Mouse (Mus musculus) liver, postnatal 0 days (tissue): ENCODE data around the gene Fibp. TPM values are rescaled to one million over a fixed set of nuclear protein-coding genes. Genes with fewer than 3 reads are reported as not detected.

Experiments used
- ATAC-seq: fragments of 200-750 bp; cut with Nextera tagmentation; 2 replicates; pipeline ENCODE4 v1.8.0; 2017; ENCODE audit warnings: mild to moderate bottlenecking, moderate library complexity
- DNase-seq: peaks from one replicate; pipeline ENCODE4 v3.0.0-alpha.2; 2016
- H3K27ac ChIP-seq: fragments of 300-500 bp; sonication (generic); 2 replicates; pipeline ENCODE4 v1.5.1; 2014; ENCODE audit warnings: antibody characterized with exemption, moderate library complexity, mild to moderate bottlenecking, low read depth
- H3K27me3 ChIP-seq: fragments of 300-500 bp; sonication (generic); 2 replicates; pipeline ENCODE4 v1.6.1; 2014; ENCODE audit warnings: low read length, control low read depth, mixed read lengths; ENCODE audit not compliant: insufficient read depth
- H3K36me3 ChIP-seq: fragments of 300-500 bp; sonication (generic); replicated peaks from 2 replicates; pipeline ENCODE4 v1.6.1; 2014; ENCODE audit warnings: mild to moderate bottlenecking, control low read depth, low read length, moderate library complexity, mixed read lengths; ENCODE audit not compliant: insufficient read depth
- H3K4me1 ChIP-seq: fragments of 300-500 bp; sonication (generic); 2 replicates; pipeline ENCODE4 v1.6.1; 2014; ENCODE audit warnings: antibody characterized with exemption, mild to moderate bottlenecking, control low read depth; ENCODE audit not compliant: insufficient read depth
- H3K4me2 ChIP-seq: fragments of 300-500 bp; sonication (generic); 2 replicates; pipeline ENCODE4 v1.6.1; 2014; ENCODE audit warnings: low read depth, mild to moderate bottlenecking, low read length, moderate library complexity, mixed read lengths
- H3K4me3 ChIP-seq: fragments of 300-500 bp; sonication (generic); 2 replicates; pipeline ENCODE4 v1.5.1; 2014; ENCODE audit warnings: low read depth, low read length
- H3K9ac ChIP-seq: fragments of 300-500 bp; sonication (generic); replicated peaks from 2 replicates; pipeline ENCODE4 v1.6.1; 2014; ENCODE audit warnings: mild to moderate bottlenecking, moderate library complexity
- H3K9me3 ChIP-seq: fragments of 300-500 bp; sonication (generic); 2 replicates; pipeline ENCODE4 v1.6.1; 2016; ENCODE audit warnings: mild to moderate bottlenecking, control low read depth, low read length, mixed read lengths
- CTCF ChIP-seq: sonication (generic); IDR thresholded peaks from 2 replicates; pipeline ENCODE4 v1.5.1; 2016; ENCODE audit warnings: antibody characterized with exemption, low read depth
- EP300 ChIP-seq: IDR thresholded peaks from 2 replicates; pipeline ENCODE4 v1.6.1; 2016; ENCODE audit warnings: antibody characterized with exemption, low read depth, mild to moderate bottlenecking
- WGBS: fragments of 180-500 bp; shearing (Covaris S2); extraction: QIAGEN DNeasy Blood & Tissue Kit; methylation state at CpG from one replicate; pipeline ENCODE4 v1.1.7; 2014; ENCODE audit not compliant: insufficient replicate concordance; 5-methylcytosine and 5-hydroxymethylcytosine counted together
- polyA plus RNA-seq: library from polyadenylated mRNA; unstranded; fragments of >200 nt; fragmentation: Nextera tagmentation; extraction: Ambion mirVana; gene quantifications from 2 replicates; pipeline ENCODE4 v1.2.1, GENCODE M21; 2015

The Fibp gene
- polyA plus RNA-seq, 1 experiment from 2014 or later, result 35.6 TPM

DNA sequence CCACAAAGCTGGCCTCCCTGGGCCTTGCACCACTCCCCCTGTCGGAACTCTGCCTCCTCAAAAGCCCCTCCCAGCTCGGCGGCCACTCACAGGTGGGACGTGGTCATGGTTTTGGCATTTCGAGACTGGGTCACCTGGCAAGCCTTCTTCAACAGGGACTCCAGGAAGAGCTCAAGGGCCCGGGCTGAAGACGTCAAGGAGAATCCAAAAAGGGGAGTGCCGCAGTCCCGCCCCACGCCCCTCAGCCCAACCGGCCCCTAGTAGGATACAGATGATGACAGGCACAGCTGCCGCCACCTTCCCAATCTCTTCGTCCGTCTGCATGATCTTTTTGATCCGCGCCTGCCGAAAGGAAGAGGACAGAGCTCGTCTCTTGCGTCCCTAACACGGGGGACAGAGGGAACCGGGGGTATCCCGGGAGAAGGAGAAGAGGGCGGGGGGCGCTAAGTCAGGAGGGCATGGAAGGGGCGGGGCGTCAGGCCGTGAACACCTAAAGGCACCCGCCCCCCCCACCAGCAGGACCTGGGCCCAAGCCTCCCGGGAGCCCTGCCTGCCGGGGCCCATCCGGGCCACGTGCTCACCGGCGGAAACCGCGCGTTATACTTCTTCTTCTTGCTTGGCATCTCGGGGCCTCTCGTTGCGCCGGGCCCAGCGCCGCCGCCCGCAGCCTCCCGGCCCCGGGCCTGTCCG, 36.2 kb upstream of the Fibp start:
- peak overlapping the region; percentile 97 for H3K4me2 ChIP-seq
- ATAC-seq (peak; percentile 70), DNase-seq (peak; percentile 81)
- no peaks in the 10 kb centered on the region for H3K27me3 ChIP-seq
- H3K27ac ChIP-seq, result peak overlapping the region; percentile 92
- peak overlapping the region; percentile 94 for H3K9ac ChIP-seq
- H3K4me3 ChIP-seq, result peak overlapping the region; percentile 93
- 2% methylated on average over 31 of the region's 48 CpGs for WGBS
- TF ChIP-seq CTCF, result no peak
- TF ChIP-seq EP300, result no peak
- no peaks in the 10 kb centered on the region for H3K9me3 ChIP-seq
- peaks cover 22% of the 10 kb centered on the region for H3K4me1 ChIP-seq
- peaks cover 31% of the 10 kb centered on the region for H3K36me3 ChIP-seq

DNA sequence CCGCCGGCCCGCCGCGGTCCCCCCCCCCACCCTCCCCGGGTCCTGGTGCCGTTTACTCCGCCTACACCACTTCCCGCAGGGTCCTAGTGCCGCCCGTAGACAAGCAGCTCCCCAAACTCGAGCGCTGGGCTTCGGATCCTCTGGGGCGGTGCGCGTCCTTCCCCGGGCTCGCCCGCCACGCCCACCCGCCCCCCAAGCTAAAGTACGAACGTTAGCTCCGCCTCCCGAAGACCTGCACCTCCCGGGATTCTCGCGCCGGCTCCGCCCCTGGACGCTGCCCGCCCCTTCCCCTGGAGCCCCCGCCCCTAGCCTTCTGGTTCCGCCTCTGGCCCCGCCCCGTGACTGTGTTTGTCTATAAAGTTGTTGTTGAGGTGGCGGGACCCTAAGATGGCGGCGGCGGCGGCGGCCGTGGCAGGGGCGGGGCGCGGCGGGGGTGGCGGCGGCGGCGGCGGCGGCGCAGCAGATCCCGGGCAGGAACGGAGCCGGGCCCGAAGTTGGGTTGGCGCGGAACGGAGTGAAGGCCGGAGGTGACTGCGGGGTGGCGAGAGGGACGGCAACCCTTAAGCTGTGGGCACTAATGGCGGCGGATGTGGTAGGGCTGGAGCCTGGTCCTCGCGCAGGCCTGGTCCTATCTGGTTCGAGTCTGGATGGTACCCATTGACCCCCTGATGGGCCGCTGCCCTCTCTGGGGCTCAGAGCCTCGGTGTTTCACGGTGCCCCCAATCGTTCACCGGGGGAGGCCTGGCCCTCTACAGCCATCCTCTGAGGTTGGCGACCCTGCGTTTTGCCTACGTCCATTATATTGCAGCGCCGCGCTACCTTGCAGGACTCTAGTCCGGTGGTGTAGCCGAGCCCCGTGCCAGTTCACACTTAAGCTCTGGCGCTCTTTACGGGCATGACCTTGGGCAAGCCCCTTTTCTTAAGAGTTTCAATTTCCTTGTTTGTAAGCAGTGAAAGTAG, 35.4 kb upstream of the Fibp start, which contains the start of the genes Drap1 and AI837181:
Gene Drap1 (minus strand): TSS at position 198 of the 960 bp plus-strand sequence.
Gene AI837181 (plus strand): TSS at position 363 of the 960 bp plus-strand sequence.
- Histone ChIP-seq H3K9me3 (no peaks in the 10 kb centered on the region), H3K4me1 (peaks cover 22% of the 10 kb centered on the region), H3K36me3 (peaks cover 31% of the 10 kb centered on the region), H3K4me3 (peak within 1 kb of the TSS; percentile 93), H3K9ac (peak within 1 kb of the TSS; percentile 94), H3K27me3 (no peaks in the 10 kb centered on the region), H3K4me2 (peak within 1 kb of the TSS; percentile 97), H3K27ac (peak within 1 kb of the TSS; percentile 92)
- peak; percentile 99 for DNase-seq
- ATAC-seq, result peak; percentile 86
- no peak for TF ChIP-seq EP300
- TF ChIP-seq CTCF, result no peak
- WGBS, result 2% methylated on average over 78 of the region's 87 CpGs

DNA sequence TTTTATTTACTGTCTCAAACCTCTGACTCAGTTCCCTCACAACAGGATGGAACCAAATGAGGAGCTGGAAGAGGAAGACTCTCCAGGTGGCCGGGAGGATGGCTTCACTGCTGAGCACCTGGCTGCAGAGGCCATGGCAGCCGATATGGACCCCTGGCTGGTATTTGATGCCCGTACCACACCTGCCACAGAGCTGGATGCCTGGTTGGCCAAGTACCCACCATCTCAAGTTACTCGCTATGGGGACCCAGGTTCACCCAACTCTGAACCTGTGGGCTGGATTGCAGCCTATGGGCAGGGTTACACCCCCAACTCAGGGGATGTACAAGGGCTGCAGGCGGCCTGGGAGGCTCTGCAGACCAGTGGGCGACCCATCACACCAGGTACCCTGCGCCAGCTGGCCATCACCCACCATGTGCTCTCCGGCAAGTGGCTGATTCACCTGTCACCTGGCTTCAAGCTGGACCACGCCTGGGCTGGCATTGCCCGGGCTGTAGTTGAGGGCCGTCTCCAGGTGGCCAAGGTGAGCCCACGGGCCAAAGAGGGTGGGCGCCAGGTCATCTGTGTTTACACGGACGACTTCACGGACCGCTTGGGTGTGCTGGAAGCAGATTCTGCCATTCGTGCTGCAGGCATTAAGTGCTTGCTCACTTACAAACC, 34.4 kb upstream of the Fibp start:
- Histone ChIP-seq H3K4me2 (peak overlapping the region; percentile 97), H3K27me3 (no peaks in the 10 kb centered on the region), H3K36me3 (peaks cover 28% of the 10 kb centered on the region), H3K4me1 (peaks cover 22% of the 10 kb centered on the region), H3K27ac (peak overlapping the region; percentile 84; the same call in 1 of the 2 replicates), H3K4me3 (peak overlapping the region; percentile 93), H3K9me3 (no peaks in the 10 kb centered on the region), H3K9ac (peak overlapping the region; percentile 94)
- WGBS, result 86% methylated on average over 18 of the region's 18 CpGs
- DNase-seq, result no peak
- ATAC-seq, result no peak
- TF ChIP-seq CTCF, result no peak

DNA sequence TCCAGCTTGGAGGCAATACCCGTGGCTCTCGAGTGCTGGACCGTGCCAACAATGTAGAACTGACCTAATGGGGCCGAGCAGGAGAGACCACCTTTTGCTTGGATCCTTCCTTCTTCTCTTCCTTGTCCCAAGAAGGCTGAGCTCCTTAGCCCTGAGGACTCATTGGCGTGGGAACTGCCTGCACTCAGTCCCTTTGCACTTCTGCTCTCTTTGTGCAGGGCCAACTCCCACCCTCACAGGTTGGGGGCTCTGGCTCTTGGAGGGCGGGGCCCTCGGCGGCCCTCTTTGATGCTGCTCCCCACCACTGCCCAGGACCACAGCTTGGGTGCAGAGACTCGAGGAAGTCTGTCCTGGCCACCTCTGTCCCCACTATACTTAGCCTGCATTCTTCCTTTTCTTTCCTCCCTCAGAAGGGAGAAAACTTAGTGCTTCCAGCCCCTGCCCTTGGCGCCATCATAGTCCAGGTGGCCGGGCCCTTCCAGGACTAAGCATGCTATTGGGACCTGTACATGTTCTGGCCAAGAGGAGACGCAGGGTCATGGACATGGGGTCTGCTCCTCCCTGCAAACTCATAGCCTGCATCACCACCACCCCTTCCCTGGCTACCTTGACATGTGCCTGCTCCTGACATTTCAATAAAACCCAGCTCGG, 33.6 kb upstream of the Fibp start:
- Histone ChIP-seq H3K9ac (no peak overlapping the region), H3K4me3 (no peak overlapping the region), H3K36me3 (peaks cover 22% of the 10 kb centered on the region), H3K27ac (no peak overlapping the region), H3K4me1 (peaks cover 22% of the 10 kb centered on the region), H3K27me3 (no peaks in the 10 kb centered on the region), H3K9me3 (no peaks in the 10 kb centered on the region), H3K4me2 (peak overlapping the region; percentile 97; the same call in 1 of the 2 replicates)
- WGBS, result 83% methylated on average over 13 of the region's 13 CpGs
- no peak for TF ChIP-seq EP300
- ATAC-seq, result no peak
- no peak for DNase-seq

DNA sequence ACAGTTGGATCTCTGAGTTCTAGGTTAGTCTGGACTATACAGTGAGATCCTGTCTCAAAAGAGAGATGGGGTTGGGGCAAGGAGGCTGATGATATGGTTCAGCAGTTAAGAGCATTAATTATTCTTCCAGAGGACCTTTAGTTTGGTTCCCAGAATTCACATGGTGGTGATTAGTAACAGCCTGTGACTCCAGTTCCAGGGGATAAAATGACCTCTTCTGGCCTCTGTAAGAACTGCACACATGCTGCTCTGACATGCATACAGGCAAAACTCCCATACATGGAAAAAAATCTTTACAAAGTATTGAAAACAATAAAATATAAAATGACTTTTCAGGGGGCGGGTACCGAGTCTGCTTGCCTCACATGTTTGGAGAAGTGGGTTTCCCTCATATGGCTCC, 32.3 kb upstream of the Fibp start:
- Histone ChIP-seq H3K4me2 (no peak overlapping the region), H3K9me3 (no peaks in the 10 kb centered on the region), H3K9ac (no peak overlapping the region), H3K27me3 (no peaks in the 10 kb centered on the region), H3K36me3 (peaks cover 8% of the 10 kb centered on the region), H3K4me1 (peaks cover 22% of the 10 kb centered on the region), H3K27ac (no peak overlapping the region), H3K4me3 (no peak overlapping the region)
- no peak for ATAC-seq
- TF ChIP-seq EP300 (no peak), CTCF (peak; percentile 68)
- peak; percentile 33 for DNase-seq
- WGBS, result 83% methylated on average over 2 of the region's 2 CpGs
